In the genomic region with DNA sequence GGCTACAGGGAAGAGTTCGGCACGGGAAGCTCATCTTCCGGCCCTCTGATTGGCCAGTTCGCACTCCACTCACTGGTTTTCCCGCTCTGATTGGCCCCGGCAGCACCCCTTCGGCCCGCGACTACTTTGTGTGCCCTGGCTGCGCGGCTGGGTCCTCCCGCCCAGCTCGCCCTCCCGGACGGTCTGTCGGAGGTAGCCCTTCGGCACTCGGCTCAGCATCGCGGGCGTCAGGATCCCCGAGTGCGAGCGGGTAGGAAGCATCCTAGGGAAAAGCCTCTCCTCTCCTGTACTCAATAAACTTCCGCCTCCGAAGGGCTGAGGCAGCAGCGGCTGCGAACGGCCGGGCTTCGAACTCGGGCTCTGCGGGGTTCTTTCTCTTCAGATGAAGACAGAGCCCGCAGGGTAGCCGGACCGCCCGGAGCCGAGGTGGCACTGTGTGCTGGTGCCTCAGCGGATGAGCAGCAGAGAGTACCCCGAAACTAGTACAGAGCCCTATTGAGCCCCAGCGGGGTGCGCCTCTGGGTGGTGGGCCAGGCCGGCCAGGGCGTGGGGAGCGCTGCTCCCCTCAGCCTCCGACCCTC, we compare ENCODE assay signal across 8 mouse cellular contexts. TPM values are rescaled to one million over a fixed set of nuclear protein-coding genes. Genes with fewer than 3 reads are reported as not detected.
A peak's percentile ranks its signal among the peaks of the same experiment; 100 is the strongest.
DNase-seq lines count a peak whose midpoint lies in the region; ATAC-seq lines count a peak whose summit lies in the region.

Gene Fut8, plus strand, starts transcription at position 176 of the 581 bp plus-strand sequence.

- peak within 1 kb of the TSS; percentile 97 for H3K4me2 ChIP-seq in heart, embryonic 14.5 days (ENCODE audit: low read length)
- H3K4me2 ChIP-seq in liver, embryonic 13.5 days, result peak within 1 kb of the TSS; percentile 99
- peak within 1 kb of the TSS; percentile 67 for H3K4me2 ChIP-seq in stomach, embryonic 16.5 days (ENCODE audit: low read depth, low read length)

- ATAC-seq in erythroid progenitor cell, adult 5-6 weeks (replicated peaks; ENCODE audit: low FRiP score, poor library complexity, severe bottlenecking), result peak; percentile 96
- peak; percentile 83 for ATAC-seq in heart, embryonic 14.5 days (ENCODE audit: insufficient number of reproducible peaks, insufficient read depth, low FRiP score, low read depth)
- ATAC-seq in liver, embryonic 13.5 days (ENCODE audit: low read depth), result peak; percentile 86
- ATAC-seq in stomach, embryonic 16.5 days (ENCODE audit: insufficient read depth, low FRiP score), result peak; percentile 81

- peak within 1 kb of the TSS; percentile 81 to 87 for H3K27ac ChIP-seq in heart, embryonic 14.5 days (replicated peaks in 1 of 2; ENCODE audit: control insufficient read depth in 1 of 2, insufficient read depth in 1 of 2, low read depth in 2 of 2, low read length in 2 of 2)
- peak within 1 kb of the TSS; percentile 86 for H3K27ac ChIP-seq in liver, embryonic 13.5 days
- peak within 1 kb of the TSS; percentile 96 for H3K27ac ChIP-seq in stomach, embryonic 16.5 days (ENCODE audit: low read length)

- H3K36me3 ChIP-seq in heart, embryonic 14.5 days (ENCODE audit: control insufficient read depth, insufficient read depth, low read length), result no peaks in the 10 kb centered on the region
- H3K36me3 ChIP-seq in liver, embryonic 13.5 days, result no peaks in the 10 kb centered on the region
- H3K36me3 ChIP-seq in stomach, embryonic 16.5 days (ENCODE audit: control insufficient read depth, insufficient read depth, low read length), result no peaks in the 10 kb centered on the region

- no peaks in the 10 kb centered on the region for H3K4me1 ChIP-seq in heart, embryonic 14.5 days (ENCODE audit: control insufficient read depth in 2 of 2, insufficient read depth in 2 of 2, low read length in 2 of 2)
- peaks cover 26% of the 10 kb centered on the region for H3K4me1 ChIP-seq in liver, embryonic 13.5 days (replicated peaks)
- H3K4me1 ChIP-seq in stomach, embryonic 16.5 days (ENCODE audit: control insufficient read depth, insufficient read depth, low read length), result peaks cover 4% of the 10 kb centered on the region; the same call in 1 of the 2 replicates

- DNase-seq in CD4-positive helper T cell, adult 2 months (ENCODE audit: low read depth, low spot score), result peak; percentile 83
- DNase-seq in brain, embryonic 18.5 days (ENCODE audit: low read depth, low spot score), result peak; percentile 54
- peak; percentile 95 for DNase-seq in kidney, postnatal 14 days
- peak; percentile 83 for DNase-seq in liver, embryonic 13.5 days
- peak; percentile 91 for DNase-seq in neural tube, embryonic 10.5 days (ENCODE audit: extremely low spot score, low spot score)

- WGBS in heart, embryonic 14.5 days, result 0% methylated on average over 46 of the region's 46 CpGs
- under 1% methylated on average over 46 of the region's 46 CpGs for WGBS in liver, embryonic 13.5 days (ENCODE audit: insufficient replicate concordance)
- WGBS in stomach, embryonic 16.5 days, result under 1% methylated on average over 46 of the region's 46 CpGs

- no peaks in the 10 kb centered on the region for H3K27me3 ChIP-seq in heart, embryonic 14.5 days (ENCODE audit: control insufficient read depth, insufficient read depth, low read length)
- no peaks in the 10 kb centered on the region for H3K27me3 ChIP-seq in liver, embryonic 13.5 days
- no peaks in the 10 kb centered on the region for H3K27me3 ChIP-seq in stomach, embryonic 16.5 days (ENCODE audit: control insufficient read depth, insufficient read depth, low read length)

- H3K9me3 ChIP-seq in heart, embryonic 14.5 days (ENCODE audit: control insufficient read depth, low read length), result no peaks in the 10 kb centered on the region
- H3K9me3 ChIP-seq in liver, embryonic 13.5 days (replicated peaks), result no peaks in the 10 kb centered on the region
- no peaks in the 10 kb centered on the region for H3K9me3 ChIP-seq in stomach, embryonic 16.5 days (replicated peaks; ENCODE audit: control insufficient read depth, low read length)

- peak within 1 kb of the TSS; percentile 91 for H3K9ac ChIP-seq in heart, embryonic 14.5 days (ENCODE audit: low read length)
- H3K9ac ChIP-seq in liver, embryonic 13.5 days, result peak within 1 kb of the TSS; percentile 89
- peak within 1 kb of the TSS; percentile 94 for H3K9ac ChIP-seq in stomach, embryonic 16.5 days (ENCODE audit: low read length)

- H3K4me3 ChIP-seq in heart, embryonic 14.5 days (ENCODE audit: control insufficient read depth in 1 of 2, insufficient read depth in 1 of 2, low read depth in 1 of 2, low read length in 2 of 2), result peak within 1 kb of the TSS; percentile 95
- peak within 1 kb of the TSS; percentile 89 for H3K4me3 ChIP-seq in liver, embryonic 13.5 days (replicated peaks)
- H3K4me3 ChIP-seq in stomach, embryonic 16.5 days (replicated peaks; ENCODE audit: low read length), result peak within 1 kb of the TSS; percentile 93

RNA-seq across cellular contexts. Expression of gene Fut8, which starts in this region (rescaled TPM):
- total RNA-seq in erythroid progenitor cell, adult 5-6 weeks (2015; ENCODE audit: low replicate concordance), result 33.5 and 39.4 TPM in 2 replicates
- total RNA-seq in erythroid progenitor cell, adult 5-6 weeks (2017; ENCODE audit: low replicate concordance), result 17.5 and 24.8 TPM in 2 replicates
- 15.2 and 16.3 TPM in 2 replicates for polyA plus RNA-seq in heart, embryonic 14.5 days (2014; fragmentation: Nextera tagmentation; extraction: Ambion mirVana)
- 13.8 and 16.7 TPM in 2 replicates for polyA plus RNA-seq in liver, embryonic 13.5 days (2015; fragmentation: Nextera tagmentation; extraction: Ambion mirVana)
- 26.6 and 27.8 TPM in 2 replicates for polyA plus RNA-seq in stomach, embryonic 16.5 days (2015; fragmentation: Nextera tagmentation; extraction: Ambion mirVana)

Comparison
In these comparisons a context has a peak if more than half of its experiments do, and no peak if none do; other contexts are left out.
1. Peak in every context shown above with its lines: DNase-seq, ATAC-seq, H3K4me3 ChIP-seq and H3K27ac ChIP-seq.